Mouse (Mus musculus) adrenal gland, adult (tissue): Measurements from ENCODE around the gene Kansl3.

ENCODE experiments used
- DNase-seq, 2 experiments: peaks; one replicate each; pipeline ENCODE4 v3.0.0; 2022 to 2023; ENCODE audit warnings: low spot score in 1 of 2; ENCODE audit not compliant: inconsistent age in 2 of 2

The Kansl3 gene

GRCm38 (mm10) chr1:36368969-36369645, at the start of gene Kansl3:
TSS of gene Kansl3 (minus strand) at chr1:36369181.
- DNase-seq, result peak; percentile 89 to 97

- DNase-seq, result peak; percentile 62 to 69
Measured at GRCm38 (mm10) chr1:36404531-36404930, 35.5 kb upstream of the Kansl3 start.

GRCm38 (mm10) chr1:36401509-36401908, 32.5 kb upstream of the Kansl3 start:
- DNase-seq, result no peak

- DNase-seq, result no peak
Measured at GRCm38 (mm10) chr1:36397041-36397440, 28.1 kb upstream of the Kansl3 start.

GRCm38 (mm10) chr1:36379582-36379981, 10.6 kb upstream of the Kansl3 start:
- DNase-seq, result no peak

GRCm38 (mm10) chr1:36378880-36379279, 9.9 kb upstream of the Kansl3 start:
- no peak for DNase-seq

- DNase-seq, result peak; percentile 26 to 50
Measured at GRCm38 (mm10) chr1:36371934-36372845, 3.2 kb upstream of the Kansl3 start, which contains the start of gene Fer1l5. TSS of gene Fer1l5 (plus strand) at chr1:36372291.

- peak; percentile 69 to 87 for DNase-seq
Measured at GRCm38 (mm10) chr1:36370918-36371317, 1.9 kb upstream of the Kansl3 start.

- DNase-seq, result peak; percentile 85 to 96
Measured at GRCm38 (mm10) chr1:36368112-36368968, 641 bp downstream of the Kansl3 start.

GRCm38 (mm10) chr1:36367698-36368097, 1.3 kb downstream of the Kansl3 start:
- peak in 1 of 2 experiments; percentile 23 for DNase-seq

GRCm38 (mm10) chr1:36356955-36357695, 11.9 kb downstream of the Kansl3 start:
- no peak for DNase-seq

- no peak for DNase-seq
Measured at GRCm38 (mm10) chr1:36352351-36352750, 16.6 kb downstream of the Kansl3 start.

- DNase-seq, result no peak
Measured at GRCm38 (mm10) chr1:36342547-36342946, 26.4 kb downstream of the Kansl3 start.

GRCm38 (mm10) chr1:36332955-36333887, 35.8 kb downstream of the Kansl3 start:
- DNase-seq, result peak in 1 of 2 experiments; percentile 59

- DNase-seq, result no peak
Measured at GRCm38 (mm10) chr1:36331743-36332142, 37.2 kb downstream of the Kansl3 start.

- DNase-seq, result no peak
Measured at GRCm38 (mm10) chr1:36326815-36327214, 42.2 kb downstream of the Kansl3 start.

GRCm38 (mm10) chr1:36325900-36326321, 43.1 kb downstream of the Kansl3 start:
- DNase-seq, result peak; percentile 47 to 88

- peak; percentile 62 to 82 for DNase-seq
Measured at GRCm38 (mm10) chr1:36323746-36324448, 45.1 kb downstream of the Kansl3 start.
